Mouse (Mus musculus) kidney, postnatal 0 days (tissue): Measurements from ENCODE around the gene Hecw2. TPM values are rescaled to one million over a fixed set of nuclear protein-coding genes. Genes with fewer than 3 reads are reported as not detected.

Experiments used
- ATAC-seq: fragments of 200-750 bp; cut with Nextera tagmentation; replicated peaks from 2 replicates; pipeline ENCODE4 v1.8.0; 2017; ENCODE audit warnings: low read depth, moderate number of reproducible peaks, moderate TSS enrichment, moderate library complexity; ENCODE audit not compliant: low FRiP score
- DNase-seq: peaks from one replicate; pipeline ENCODE4 v3.0.0-alpha.2; 2016; ENCODE audit warnings: low spot score
- H3K27ac ChIP-seq: fragments of 300-500 bp; sonication (generic); 2 replicates; pipeline ENCODE4 v1.5.1; 2014; ENCODE audit warnings: mild to moderate bottlenecking
- H3K27me3 ChIP-seq: fragments of 300-500 bp; sonication (generic); 2 replicates; pipeline ENCODE4 v1.6.1; 2014; ENCODE audit warnings: low read length, mixed read lengths; ENCODE audit not compliant: insufficient read depth
- H3K36me3 ChIP-seq: fragments of 300-500 bp; sonication (generic); 2 replicates; pipeline ENCODE4 v1.6.1; 2014; ENCODE audit warnings: low read length, mixed read lengths; ENCODE audit not compliant: insufficient read depth
- H3K4me1 ChIP-seq: fragments of 300-500 bp; sonication (generic); replicated peaks from 2 replicates; pipeline ENCODE4 v1.6.1; 2014; ENCODE audit warnings: antibody characterized with exemption, low read length, mixed read lengths; ENCODE audit not compliant: insufficient read depth
- H3K4me2 ChIP-seq: fragments of 300-500 bp; sonication (generic); 2 replicates; pipeline ENCODE4 v1.6.1; 2014; ENCODE audit warnings: mild to moderate bottlenecking, low read length, moderate library complexity, mixed read lengths
- H3K4me3 ChIP-seq: fragments of 300-500 bp; sonication (generic); replicated peaks from 2 replicates; pipeline ENCODE4 v1.5.1; 2014; ENCODE audit warnings: low read depth, low read length
- H3K9ac ChIP-seq: fragments of 300-500 bp; sonication (generic); 2 replicates; pipeline ENCODE4 v1.6.1; 2014; ENCODE audit warnings: low read depth, low read length
- H3K9me3 ChIP-seq: fragments of 300-500 bp; sonication (generic); replicated peaks from 2 replicates; pipeline ENCODE4 v1.6.1; 2016; ENCODE audit warnings: low read length, inconsistent platforms, mixed read lengths
- CTCF ChIP-seq: IDR thresholded peaks from 2 replicates; pipeline ENCODE4 v1.5.1; 2016; ENCODE audit warnings: antibody characterized with exemption, low read depth, mild to moderate bottlenecking, moderate library complexity
- WGBS: fragments of 180-500 bp; shearing (Covaris S2); extraction: QIAGEN DNeasy Blood & Tissue Kit; methylation state at CpG from one replicate; pipeline ENCODE4 v1.1.7; 2014; 5-methylcytosine and 5-hydroxymethylcytosine counted together
- polyA plus RNA-seq: library from polyadenylated mRNA; unstranded; fragments of >200 nt; fragmentation: Nextera tagmentation; extraction: Ambion mirVana; gene quantifications from 2 replicates; pipeline ENCODE4 v1.2.1, GENCODE M21; 2015

Gene Hecw2
- polyA plus RNA-seq, 1 experiment from 2014 or later: 2.5 TPM

DNA sequence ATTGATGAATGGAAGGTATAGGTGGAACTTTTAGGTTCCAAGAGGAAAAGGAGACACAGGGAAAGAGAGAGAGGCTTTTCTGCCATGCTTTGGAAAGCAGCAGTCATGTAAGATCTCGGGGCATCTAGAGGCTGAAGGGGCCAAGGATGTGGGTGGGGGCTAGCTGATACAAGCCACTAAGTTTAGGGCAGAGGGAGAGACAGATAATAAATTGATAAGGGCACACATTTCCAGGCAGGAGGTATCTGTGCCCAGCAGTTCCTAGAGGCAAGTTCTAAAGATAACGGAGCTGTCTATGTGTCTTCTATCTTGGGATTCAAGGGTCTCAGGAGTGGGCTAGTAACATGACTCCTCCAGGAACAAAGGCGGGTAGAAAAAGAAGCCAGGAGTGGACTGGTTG, 8.6 kb downstream of the Hecw2 start:
- Histone ChIP-seq H3K27me3 (no peaks in the 10 kb centered on the region), H3K27ac (no peak overlapping the region), H3K4me2 (no peak overlapping the region), H3K4me1 (no peaks in the 10 kb centered on the region), H3K4me3 (no peak overlapping the region), H3K9me3 (no peaks in the 10 kb centered on the region), H3K36me3 (no peaks in the 10 kb centered on the region), H3K9ac (no peak overlapping the region)
- DNase-seq: no peak
- TF ChIP-seq CTCF: no peak
- no peak for ATAC-seq
- 52% methylated on average over 3 of the region's 3 CpGs for WGBS

DNA sequence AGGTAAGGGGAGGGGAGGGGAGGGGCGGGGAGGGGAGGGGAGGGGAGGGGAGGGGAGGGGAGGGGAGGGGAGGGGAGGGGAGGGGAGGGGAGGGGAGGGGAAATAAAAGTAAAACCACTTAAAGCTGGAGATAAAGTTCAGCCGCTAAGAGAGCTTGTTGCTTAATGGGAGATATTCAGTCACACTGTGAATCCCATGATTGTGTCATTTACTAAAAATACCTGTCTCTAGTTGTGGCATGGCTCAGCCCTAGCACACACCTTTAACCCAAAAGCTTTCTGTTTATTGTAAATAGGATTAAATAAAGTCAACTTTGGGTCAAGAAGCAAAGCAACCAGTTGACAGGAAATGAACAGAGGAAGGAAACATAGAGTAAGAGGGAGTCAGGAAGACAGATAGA, 14.3 kb downstream of the Hecw2 start:
- no peaks in the 10 kb centered on the region for H3K27me3 ChIP-seq
- WGBS: 86% methylated on average over 1 of the region's 2 CpGs

DNA sequence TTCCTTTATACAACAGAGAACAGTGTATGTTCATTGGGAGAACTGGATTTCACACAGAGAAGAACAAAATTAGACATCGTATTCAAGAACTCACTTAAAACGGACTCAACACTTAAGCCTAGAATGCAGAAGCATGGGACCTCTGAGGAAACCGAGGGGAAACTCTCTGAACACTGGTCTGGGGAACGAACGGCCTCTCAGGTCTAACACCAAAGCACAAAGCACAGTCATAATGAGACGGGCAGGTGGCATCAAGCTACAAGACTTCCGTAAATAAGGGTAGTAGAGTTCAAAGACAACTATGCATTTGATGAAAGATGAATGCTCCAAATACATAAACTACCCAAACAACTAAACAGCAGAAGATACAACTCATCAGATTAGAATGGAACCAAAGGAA, 15.8 kb downstream of the Hecw2 start:
- Histone ChIP-seq H3K4me1 (no peaks in the 10 kb centered on the region), H3K9ac (no peak overlapping the region), H3K27ac (no peak overlapping the region), H3K4me3 (no peak overlapping the region), H3K9me3 (no peaks in the 10 kb centered on the region), H3K36me3 (no peaks in the 10 kb centered on the region), H3K27me3 (no peaks in the 10 kb centered on the region), H3K4me2 (no peak overlapping the region)
- no peak for DNase-seq
- no peak for TF ChIP-seq CTCF
- ATAC-seq: no peak
- 93% methylated on average over 7 of the region's 7 CpGs for WGBS

More for the DNA sequence above, 14.3 kb downstream of the Hecw2 start:
- Histone ChIP-seq H3K4me2 (no peak overlapping the region), H3K9me3 (no peaks in the 10 kb centered on the region), H3K27ac (no peak overlapping the region), H3K4me3 (no peak overlapping the region), H3K36me3 (no peaks in the 10 kb centered on the region), H3K4me1 (no peaks in the 10 kb centered on the region), H3K9ac (no peak overlapping the region)
- no peak for TF ChIP-seq CTCF
- no peak for ATAC-seq
- no peak for DNase-seq

DNA sequence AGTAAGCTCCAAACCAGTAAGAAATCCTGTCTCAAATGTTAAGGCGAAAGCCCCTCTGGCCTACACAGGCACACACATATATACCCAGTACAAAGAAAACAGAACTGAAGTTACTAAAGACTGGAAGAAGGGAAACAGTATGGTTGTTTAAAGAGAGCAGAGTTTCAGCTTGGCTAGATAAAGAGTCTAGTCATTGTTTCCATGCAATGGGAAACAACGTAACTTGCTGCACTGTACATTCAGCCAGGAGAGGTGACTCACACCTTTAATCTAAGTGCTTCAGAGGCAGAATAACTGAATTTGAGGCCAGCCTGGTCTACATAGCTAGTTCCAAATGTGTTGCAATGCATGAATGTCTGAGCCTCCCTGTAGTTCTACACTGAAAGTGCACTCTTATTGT, 18.4 kb downstream of the Hecw2 start:
- Histone ChIP-seq H3K27me3 (no peaks in the 10 kb centered on the region), H3K9me3 (no peaks in the 10 kb centered on the region), H3K4me3 (no peak overlapping the region), H3K4me2 (no peak overlapping the region), H3K9ac (no peak overlapping the region), H3K27ac (no peak overlapping the region), H3K4me1 (no peaks in the 10 kb centered on the region), H3K36me3 (no peaks in the 10 kb centered on the region)
- no peak for DNase-seq
- WGBS: 93% methylated on average over 2 of the region's 2 CpGs
- TF ChIP-seq CTCF: no peak
- ATAC-seq: no peak

DNA sequence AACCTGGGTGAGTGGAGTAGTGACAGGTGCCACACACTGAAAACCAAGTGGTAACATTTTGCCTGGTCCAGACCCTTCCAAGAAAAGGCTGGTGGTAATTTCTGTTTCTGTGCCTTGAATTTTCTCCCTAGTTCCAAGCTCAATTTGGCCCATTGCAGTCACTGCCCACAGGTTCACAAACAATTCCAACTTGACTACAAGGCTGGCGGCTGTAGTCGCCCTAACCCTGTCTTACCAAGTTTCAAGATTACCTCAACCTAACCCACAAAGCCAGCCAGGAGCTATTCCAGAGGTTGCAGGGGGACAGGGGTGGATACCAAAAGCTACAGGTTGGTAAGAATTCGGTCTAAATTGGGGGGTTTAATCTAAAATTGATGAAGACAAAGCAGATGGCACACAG, 27.0 kb downstream of the Hecw2 start:
- no peaks in the 10 kb centered on the region for H3K4me1 ChIP-seq
- H3K36me3 ChIP-seq: no peaks in the 10 kb centered on the region
- no peaks in the 10 kb centered on the region for H3K9me3 ChIP-seq
- ATAC-seq: no peak
- no peaks in the 10 kb centered on the region for H3K27me3 ChIP-seq
- H3K27ac ChIP-seq: no peak overlapping the region
- H3K4me3 ChIP-seq: no peak overlapping the region
- no peak for DNase-seq
- no peak overlapping the region for H3K9ac ChIP-seq
- no peak for TF ChIP-seq CTCF
- no peak overlapping the region for H3K4me2 ChIP-seq
- 93% methylated on average over 3 of the region's 3 CpGs for WGBS

DNA sequence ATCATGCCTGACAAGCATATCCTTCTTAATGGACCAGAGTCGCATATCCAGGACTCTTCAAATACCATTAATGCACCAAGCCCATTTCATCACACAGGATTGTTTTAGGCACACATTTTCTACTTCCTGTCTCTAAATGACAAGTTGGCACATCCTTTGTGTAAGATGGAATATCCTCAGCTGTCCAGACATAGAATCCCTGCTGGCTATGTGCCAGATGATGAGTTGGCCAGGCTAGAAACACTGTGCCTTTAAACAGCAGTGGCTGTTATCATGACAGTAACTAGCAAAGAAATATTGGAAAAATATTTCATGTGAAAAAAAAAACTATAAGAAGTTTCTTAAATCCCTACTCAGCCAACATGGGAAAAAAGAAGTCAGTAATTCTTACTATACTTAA, 35.4 kb downstream of the Hecw2 start:
- Histone ChIP-seq H3K4me2 (no peak overlapping the region), H3K27me3 (no peaks in the 10 kb centered on the region), H3K27ac (no peak overlapping the region), H3K4me1 (no peaks in the 10 kb centered on the region), H3K9ac (no peak overlapping the region), H3K9me3 (no peaks in the 10 kb centered on the region), H3K36me3 (no peaks in the 10 kb centered on the region), H3K4me3 (no peak overlapping the region)
- ATAC-seq: no peak
- peak; percentile 8 for DNase-seq
- 67% methylated on average over 1 of the region's 1 CpGs for WGBS
- TF ChIP-seq CTCF: no peak

DNA sequence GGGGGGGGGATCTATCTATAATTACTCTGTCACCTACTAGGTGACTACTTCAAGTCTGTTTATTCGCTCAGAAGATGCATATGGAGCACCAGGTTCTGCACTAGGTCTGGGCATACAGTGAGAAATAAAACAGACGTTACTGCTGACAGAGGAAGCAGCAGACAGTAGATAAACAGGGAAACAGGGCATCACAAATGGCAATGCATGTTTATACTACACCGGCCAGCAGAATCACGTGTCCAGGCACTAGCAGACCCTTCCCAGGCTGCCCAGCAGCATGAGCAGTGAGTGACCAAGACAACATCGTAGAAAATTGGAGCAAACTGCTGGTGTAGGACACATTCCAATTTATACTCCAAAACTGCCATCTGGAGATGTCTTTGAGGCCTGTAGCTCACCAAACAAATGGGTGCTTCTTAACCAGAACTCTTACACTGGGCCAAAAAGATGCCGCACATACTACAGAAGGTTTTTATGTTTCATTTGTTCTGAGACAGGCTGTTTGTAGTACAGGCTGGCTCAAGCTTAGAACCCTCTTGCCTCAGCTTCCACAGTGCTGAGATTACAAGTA, 41.7 kb downstream of the Hecw2 start:
- H3K27ac ChIP-seq: no peak overlapping the region
- WGBS: 78% methylated on average over 6 of the region's 6 CpGs
- H3K9me3 ChIP-seq: no peaks in the 10 kb centered on the region
- DNase-seq: no peak
- H3K4me3 ChIP-seq: no peak overlapping the region
- H3K4me1 ChIP-seq: no peaks in the 10 kb centered on the region
- no peak for ATAC-seq
- H3K9ac ChIP-seq: no peak overlapping the region
- H3K4me2 ChIP-seq: no peak overlapping the region
- H3K36me3 ChIP-seq: no peaks in the 10 kb centered on the region
- no peak for TF ChIP-seq CTCF
- H3K27me3 ChIP-seq: no peaks in the 10 kb centered on the region
